Mouse (Mus musculus) common myeloid progenitor, adult 5-6 weeks (primary cell): ENCODE results near the gene Vasp. TPM values are rescaled to one million over a fixed set of nuclear protein-coding genes. Genes with fewer than 3 reads are reported as not detected.

ENCODE experiments used
- ATAC-seq: replicated peaks from 2 replicates; pipeline ENCODE4 v1.8.0; 2016; ENCODE audit warnings: low read depth, mild to moderate bottlenecking, moderate TSS enrichment, inconsistent platforms; ENCODE audit not compliant: poor library complexity, severe bottlenecking
- total RNA-seq: library from RNA; stranded (forward); fragments of 200-1000, 187-1606 nt; gene quantifications from 2 replicates; pipeline ENCODE4 v1.2.3, GENCODE M21; 2017

Vasp gene
- total RNA-seq, 1 experiment from 2014 or later: 61.7 TPM

DNA sequence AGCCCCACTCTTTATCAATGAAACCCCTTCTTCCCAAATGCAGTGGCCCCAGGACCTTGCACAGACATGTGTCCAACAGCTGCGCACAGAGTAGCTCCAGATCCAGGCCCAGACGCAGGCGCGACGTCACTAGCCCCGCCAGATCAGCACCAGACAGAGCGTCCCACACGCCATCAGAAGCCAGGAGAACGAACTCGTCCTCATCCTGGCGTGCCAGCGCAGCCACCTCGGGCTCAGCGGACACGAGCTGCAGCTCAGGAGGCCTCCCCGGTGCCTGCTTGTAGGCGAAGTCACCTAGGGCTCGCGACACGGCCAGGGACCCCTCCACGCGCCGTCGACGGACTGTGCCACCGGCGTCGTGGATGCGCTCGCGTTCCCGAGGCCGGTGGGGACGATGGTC lies 7.4 kb upstream of the Vasp start:
- ATAC-seq: no peak

DNA sequence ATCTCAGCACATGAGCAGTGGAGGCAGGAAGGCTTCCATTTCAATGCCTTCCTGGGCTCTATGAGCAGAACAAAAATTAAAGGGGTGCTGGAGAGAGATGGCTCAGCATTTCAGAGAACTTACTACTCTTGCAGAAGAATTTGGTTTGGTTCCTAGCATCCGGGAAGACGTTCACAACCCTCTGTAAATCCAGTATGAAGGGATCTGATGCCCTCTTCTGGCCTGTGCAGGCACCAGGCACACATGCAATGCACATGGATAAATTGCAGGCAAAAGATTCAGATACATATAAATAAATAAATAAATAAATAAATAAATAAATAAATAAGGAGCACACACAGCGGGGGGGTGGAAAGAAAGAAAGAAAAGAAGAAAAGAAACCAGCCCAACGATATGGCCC lies 4.6 kb upstream of the Vasp start:
- no peak for ATAC-seq

DNA sequence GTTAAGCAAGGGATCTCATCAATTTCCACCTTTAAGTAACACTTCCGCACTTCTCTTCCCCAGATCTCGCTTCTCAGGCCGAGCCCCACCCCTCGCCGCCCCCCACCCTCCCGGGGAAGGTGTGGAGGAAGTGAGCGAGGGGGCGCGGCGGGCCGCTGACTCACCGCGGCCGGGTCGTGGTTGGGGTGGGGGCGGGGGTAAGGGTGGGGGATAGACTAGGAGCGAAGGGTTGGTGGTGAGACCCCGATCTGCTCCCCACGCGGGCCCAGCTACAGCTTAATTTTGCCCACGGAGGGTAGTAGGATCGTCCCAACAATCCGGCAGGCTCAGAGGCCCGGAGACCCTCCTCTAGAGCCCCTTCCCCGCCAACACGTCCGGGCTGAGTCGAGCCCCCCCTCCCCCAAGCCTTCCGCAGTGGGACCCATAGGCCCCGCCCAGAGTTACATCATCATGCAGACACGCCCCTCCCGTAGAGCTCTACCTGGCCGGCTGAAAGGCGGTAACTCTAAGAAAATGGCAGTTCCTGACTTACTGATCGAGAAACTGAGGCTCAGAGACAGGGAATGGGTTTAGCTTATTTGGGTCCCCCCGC lies 652 bp upstream of the Vasp start:
- ATAC-seq: peak; percentile 40

DNA sequence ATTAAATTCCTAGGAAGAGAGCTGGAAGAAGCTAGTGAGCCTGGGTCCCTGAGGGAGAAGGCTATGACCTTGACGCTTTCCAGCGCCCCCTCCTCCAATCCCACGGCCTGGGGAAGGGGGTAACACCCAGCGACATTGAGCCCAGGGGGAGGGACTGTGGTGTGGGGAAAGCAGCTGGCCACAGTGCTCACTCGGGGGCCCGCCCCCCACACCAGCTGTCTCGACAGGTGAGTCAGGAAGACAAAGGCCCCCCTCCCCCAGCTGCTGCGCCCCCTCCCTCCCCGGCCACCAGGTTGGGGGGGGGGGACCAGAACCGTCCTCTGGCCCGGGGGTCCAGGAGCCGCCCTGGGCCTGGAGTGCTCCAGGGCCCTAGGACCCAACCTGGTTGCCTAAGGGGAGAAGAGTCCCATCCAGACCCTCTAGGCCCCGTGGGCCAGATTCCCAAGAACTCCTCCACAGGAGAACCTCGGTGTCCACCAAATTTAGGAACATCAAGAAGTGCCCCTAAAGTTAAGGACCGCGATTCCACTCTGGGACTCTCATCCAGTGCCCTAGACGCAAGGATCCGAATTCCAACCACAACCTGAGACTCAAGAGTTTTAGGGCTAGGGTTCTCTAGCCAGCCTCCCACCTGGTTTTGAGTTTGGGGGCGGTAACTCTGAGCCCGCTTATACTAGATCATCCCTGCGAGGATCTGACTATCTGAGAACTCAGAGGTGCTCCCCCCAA lies 944 bp downstream of the Vasp start:
- no peak for ATAC-seq

DNA sequence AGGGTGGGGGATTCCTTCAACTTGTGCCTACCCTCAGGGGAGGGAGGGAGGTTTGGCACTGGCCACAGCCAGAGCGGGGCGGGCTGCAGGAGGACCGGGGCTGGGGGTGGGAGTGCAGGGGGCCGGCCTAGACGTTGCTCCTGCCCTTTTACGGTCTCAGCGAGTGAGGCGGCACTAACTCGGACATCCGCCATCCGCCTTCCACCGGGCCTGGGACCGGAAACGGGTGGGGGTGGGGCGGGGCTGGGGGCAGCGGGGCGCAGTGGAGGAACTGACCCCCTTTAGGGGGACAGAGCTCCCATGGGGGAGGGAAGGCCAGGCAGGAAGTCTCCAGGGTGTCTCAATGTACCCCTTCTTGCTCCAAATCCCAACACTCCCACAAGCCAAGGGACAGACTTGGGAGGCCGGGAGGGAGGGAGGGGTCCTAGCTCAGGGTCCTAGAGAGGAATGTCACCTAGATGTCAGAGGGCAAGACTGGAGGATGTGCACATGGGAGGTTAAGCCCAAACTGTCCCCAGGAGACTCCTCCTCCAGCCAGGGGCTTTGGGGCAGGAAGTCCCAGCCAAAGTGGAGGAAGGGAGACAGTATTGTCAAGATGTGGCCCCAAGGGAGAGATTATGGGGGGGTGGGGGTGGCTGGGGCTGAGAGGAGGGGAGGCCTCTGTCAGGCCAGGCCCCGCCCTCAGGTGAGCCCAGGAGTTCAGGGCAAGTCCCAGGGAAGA lies 1.7 kb downstream of the Vasp start:
- no peak for ATAC-seq

DNA sequence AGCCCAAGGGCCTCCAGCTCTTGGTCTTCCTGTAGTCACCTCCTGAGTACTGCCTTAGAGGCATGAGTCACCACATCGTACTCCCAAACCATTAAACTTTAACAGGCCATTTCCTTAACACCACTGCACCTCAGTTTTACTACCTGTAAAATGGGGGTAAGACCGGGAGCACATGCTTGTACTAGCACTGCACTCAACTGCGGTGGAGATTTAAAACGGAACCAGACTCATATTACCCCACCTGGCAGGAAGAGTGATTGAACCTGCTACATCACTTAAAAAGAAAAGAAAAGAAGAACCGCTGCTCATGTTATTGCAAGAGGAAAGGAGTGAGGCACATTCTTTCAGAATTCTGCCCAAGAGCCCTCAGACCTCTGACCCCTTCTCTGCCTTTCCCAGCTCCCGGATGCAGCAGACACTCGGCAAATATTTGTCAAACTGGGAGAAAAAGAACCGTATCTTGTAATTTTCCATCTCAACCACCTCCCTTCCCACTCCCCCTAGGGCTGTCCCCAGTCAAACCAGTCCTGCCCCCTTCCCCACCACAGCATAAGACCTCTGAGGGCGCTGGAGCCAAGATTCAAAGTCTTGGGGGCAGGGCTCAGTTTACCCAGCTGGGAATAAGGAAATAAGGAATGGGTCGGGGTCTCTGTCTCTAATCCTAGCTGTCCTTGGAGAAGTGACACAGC lies 2.5 kb downstream of the Vasp start:
- no peak for ATAC-seq

DNA sequence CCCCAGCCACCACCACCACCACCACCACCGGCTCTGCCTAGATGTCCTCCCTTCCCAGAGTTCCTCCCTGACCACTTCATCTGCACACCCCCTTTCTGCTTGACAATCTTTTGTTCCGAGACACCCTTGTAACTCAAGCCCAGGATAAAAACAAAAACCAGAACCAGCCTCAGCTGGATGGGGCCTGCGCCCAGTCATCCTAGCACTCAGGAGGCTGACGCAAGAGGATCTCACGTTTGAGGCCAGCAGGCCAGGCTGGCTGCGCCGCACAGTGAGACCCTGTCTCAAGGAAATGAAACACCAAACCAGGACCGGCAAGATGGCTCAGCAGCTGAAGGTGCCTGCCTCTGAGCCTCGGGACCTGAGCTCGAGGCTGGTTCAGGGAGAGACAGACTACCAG lies 4.6 kb downstream of the Vasp start:
- 0 out of 2 replicates have a peak, but pooled peaks have one; percentile 13 for ATAC-seq

DNA sequence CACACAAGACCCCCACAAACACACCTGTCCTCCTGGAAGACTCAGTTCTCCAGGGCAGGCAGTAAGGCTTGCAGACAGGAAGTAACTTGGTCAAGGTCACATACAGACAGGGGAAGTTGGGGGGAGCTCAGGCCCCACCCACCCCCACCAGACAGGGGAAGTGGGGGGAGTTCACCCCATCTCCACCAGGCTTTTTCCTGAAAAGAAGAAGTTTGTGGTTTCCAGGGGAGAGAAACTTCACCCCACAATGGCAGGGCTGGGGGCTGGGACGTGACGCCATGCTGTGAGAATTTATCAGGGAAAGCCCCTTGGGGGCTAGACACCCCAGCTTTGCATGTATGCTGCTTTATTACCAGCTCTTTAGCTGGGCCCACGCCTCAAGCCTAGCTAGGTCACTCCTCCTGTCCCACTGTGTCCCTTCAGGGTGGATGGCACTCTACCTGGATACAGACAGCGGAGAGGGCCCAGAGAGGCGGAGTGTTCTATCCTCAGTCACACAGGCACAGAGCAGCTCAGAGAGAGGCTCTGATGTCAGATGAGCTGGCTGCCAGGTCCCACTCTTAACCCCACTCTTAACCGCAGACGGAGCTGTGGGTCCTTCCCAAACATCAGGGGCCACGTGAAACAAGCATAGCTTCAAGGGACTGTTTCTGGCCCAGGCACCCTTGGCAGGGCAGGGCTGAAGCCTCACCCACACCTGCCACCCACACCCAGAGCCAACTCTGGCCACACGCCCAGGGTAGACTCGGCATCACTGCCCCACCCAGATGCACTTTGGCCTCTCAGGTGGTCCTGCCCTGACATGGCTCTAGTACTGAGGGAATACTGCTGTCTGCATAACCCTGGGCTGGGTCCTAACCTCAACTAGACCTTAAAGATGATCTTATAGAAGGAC lies 5.4 kb downstream of the Vasp start:
- ATAC-seq: peak; percentile 77

DNA sequence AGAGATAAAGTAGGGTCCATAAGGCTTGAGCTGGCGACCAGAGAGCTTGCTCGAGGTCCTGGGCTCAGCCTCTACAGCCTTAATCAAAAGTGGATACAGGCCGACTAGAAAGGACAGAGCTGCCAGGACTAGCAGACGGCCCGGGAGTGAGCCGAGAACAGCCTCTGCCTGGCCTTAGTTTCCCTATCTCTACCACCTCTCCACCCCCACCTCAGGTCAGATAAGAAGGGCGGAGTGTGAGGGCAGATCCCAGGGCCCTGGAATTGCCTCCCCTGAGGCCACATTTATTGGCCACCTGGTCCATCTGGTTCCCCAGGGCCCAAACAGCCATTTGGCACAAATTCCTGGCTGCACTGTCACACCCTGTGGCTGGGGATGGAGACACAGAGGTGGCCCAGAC lies 6.5 kb downstream of the Vasp start:
- ATAC-seq: no peak

DNA sequence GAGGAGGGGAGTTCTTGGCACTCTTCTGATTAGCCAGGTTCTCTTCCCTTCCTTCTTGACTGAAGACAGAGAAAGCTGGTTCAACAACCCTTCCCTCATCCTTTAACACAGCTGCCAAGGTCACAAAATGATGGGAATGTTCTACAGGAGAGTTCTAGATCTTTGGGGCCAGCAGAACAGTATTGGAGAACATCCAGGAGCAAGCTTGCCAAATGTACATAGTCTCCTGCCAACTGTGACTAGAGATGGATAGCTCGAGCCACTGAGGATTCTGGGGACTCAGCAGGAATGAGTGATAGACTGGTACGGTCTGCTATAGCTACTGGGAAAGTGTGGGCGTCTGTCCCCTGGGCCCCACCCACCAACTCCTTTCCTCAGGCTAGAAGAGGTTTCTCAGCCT lies 13.3 kb downstream of the Vasp start:
- ATAC-seq: no peak

DNA sequence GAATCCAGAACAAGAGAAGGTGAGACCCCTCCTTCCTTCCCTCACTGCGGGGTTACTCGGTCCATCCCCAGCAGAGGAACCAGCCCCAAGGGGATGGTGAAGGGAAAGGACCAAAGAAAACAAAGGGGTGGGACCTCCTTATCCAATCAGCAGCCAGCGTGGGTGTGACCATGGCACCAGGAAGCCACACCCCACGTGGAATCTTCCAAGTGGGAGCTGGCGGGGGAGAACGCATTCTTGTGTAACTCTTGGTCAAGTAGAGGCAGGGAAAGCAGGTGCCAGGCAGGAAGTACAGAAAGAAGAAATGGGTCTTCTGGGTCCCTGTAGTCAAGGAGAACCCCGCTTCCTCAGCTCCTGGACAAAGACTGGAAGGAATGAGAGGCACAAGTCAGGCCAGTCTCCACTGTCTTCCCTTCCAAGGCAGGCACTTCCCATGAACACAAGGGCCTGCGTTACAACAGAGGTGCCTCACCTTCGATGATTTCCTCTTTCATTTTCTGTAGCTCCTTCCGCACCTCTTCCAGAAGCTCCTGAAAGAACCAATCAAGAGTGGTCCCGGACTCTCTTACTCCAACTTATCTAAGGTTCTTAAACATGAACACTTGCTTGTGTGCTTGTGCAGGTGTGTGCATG lies 14.1 kb downstream of the Vasp start:
- peak; percentile 95 for ATAC-seq

DNA sequence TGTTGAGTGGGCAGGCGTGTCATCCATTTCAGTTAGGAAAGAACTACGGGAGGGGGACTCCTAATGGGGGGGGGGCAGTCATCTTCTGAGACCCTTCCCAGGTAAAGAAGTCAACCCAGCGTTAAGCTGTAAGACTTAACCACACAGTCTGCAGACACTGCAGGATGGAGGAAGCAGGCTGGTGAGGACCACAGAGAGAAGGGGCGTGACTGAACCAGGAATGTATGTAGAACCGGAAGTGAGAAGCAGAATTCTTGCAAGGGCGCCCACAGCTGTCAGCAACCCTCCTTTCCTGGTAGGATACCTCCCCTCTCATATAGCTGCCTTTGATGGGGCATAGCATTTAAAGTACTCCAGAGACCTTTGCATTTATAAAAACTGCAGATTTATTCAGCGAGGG lies 15.1 kb downstream of the Vasp start:
- ATAC-seq: peak; percentile 75

DNA sequence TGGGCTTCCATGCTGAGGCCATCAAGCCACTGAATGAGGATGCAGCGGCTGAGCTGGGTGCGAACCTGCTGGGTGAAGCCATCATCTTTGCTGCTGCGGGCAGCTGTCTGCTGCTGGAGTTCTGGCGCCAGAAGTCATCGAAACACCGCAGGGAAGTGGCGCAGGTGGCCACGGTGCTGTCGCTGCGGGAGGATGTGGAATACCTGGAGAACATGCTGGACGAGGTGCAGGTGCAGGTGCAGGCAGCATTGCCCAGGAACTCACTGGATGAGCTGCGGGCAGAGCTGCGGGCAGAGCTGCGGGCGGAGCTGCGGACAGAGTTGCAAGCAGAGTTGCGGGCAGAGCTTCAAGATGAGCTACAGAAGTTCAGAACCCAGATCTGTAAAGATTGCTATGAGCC lies 16.2 kb downstream of the Vasp start:
- no peak for ATAC-seq

DNA sequence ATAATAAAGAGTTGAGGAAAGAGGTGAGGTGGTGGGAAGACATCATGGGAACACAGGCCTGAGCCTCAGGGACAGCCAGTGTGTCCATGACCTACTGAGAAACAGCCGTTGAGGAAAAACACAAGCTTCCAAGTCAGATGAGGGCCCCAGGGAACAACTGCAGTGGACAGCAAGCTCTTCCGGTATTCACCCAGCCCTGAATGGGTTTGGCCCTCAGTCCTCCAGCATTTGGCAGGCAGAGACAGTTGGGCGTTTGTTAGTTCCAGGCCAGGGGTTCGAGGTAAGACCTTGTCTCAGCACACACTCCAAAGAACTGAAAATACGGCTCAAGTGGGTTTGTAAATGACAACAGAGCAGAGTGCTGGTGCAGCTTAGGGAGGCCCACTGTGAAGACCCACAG lies 18.2 kb downstream of the Vasp start:
- ATAC-seq: no peak

DNA sequence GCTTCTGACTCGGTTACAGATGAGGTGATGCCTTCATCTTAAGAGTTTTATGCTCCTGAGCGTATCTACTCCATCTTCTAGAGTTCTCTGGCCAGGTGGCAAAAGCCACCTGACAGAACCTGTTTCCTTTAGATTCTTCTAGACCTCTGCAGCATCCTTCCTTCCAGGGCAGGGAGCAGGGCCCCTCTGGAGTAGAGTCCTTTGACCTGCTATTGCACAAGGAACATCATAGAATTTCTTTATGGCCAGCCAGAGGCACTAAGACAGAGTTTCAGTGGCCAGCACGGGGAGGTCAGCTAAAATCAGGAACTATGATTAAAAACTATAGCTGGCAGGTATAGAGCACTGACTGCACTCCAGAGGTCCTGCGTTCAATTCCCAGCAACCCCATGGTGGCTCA lies 19.5 kb downstream of the Vasp start:
- no peak for ATAC-seq

DNA sequence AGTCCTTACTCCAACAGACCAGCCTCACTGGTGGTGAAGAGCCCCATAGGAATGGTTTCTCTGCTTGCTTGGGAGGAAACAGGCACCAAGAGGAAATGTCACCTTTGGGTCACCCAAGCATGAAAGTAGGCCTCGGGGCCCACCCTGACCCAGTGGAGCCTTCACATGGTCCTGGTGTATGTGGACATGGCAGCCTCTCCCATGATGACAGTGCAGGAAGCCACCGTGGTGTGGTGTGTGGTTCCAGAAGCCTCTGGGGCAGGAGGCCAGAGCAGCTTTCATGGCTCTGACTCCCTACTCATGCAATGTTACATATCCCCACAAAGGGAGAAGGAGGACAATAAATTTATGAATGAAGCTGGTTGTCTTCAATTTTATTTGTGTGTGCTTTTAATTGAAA lies 24.1 kb downstream of the Vasp start:
- ATAC-seq: no peak

DNA sequence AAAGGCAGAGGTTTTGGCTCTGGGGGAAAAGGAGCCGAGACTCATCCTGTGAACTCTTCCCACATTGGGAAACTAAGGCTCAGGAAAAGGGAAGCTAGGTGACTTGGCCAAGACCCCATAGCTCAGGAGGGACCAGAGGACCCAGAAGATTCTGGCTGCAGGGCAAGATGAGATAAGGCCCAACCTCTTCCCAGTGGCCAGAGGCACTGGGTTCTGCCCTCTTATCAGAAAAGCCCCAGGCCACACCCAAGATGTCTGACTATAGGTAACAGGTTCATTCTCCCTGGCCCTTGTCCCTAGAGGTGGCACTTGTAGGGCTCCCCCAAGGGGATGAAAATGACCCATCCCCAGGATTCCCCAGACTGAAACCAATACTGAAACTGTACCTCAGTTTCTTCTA lies 24.8 kb downstream of the Vasp start:
- ATAC-seq: no peak

DNA sequence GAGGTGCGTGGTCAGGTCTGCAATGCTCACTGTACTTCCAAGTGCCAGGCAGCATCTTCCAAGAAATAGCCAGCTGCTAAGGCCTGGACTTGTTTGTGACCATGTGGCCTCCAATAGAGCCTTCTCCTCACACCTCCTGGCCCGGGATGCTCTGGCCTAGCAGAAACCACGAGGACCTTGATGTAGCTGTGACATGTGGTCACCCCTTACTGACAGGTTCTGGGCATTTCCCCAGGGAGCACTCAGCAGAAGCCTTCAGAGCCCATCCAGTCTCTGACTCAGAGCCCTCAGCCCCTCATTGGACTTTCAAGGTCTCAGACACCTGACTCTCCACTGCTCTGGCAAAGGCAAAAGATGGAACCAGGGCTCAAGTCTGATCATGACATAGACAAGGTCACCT lies 26.5 kb downstream of the Vasp start:
- ATAC-seq: no peak

DNA sequence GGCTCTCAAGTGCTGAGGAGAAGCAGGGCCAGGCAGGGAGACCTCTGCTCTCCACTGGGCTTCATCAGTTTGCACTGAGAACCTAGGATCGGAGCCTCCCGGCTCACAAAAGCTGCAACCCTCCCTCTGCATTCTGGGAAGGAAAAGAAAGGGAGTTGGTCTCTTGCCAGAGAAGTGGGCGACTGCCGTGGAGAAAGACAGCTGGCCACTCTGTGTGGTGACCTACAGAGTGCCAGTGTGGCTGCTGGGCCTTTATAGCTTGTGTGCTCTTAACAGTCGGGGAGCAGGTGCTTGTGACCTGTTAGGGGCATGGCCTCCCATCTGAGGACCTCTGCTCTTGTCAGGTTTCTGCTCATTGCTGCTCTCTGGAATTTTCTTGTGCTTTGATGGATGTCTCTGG lies 27.8 kb downstream of the Vasp start:
- ATAC-seq: no peak

DNA sequence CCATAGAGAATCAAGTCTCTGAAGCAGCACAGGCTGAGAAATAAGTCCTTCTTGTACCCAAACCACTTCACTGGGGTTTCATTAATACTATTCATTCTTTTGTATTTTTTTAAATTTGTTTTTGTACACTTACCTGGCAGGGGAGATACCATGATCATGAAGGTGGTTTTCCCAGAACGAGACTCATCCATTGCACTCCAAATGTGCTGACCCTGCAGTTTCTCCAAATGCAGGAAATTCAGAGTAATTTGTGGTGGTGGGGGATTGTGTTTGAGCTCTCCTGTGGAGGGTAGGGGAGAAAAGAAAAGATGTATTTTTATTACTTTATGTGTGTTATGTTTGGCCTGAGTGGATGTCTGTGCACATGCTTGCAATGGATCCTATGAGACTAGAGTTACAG lies 29.6 kb downstream of the Vasp start:
- ATAC-seq: no peak
